Mouse (Mus musculus): ENCODE results near the gene Map3k5. TPM values are rescaled to one million over a fixed set of nuclear protein-coding genes. Genes with fewer than 3 reads are reported as not detected.

The Map3k5 gene
- polyA plus RNA-seq, 1 experiment from 2014 or later, result 1.4 TPM

DNA sequence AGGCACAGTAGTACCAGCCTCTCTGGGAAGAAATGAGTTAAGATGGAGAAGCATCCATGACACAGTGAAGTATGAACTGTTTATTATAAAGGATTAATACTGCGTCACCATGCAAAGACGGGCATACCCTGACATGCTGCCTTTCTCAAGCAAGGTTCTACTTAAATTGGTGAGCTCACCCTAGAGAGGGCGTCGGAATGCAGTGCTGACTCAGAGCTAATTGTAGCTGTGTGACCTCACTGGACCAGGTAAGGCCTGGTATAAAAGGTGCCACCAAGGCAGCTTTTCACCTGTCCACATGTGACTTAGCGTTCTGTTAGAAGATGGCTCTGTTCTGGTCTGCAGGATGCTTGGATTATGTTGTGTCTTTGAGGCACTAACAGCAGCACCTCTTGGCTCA, 225.0 kb downstream of the Map3k5 start:
- Histone ChIP-seq H3K27ac (ENCODE audit: low read depth, low read length) (no peak overlapping the region), H3K4me2 (ENCODE audit: low read depth) (no peak overlapping the region), H3K27me3 (ENCODE audit: control insufficient read depth, insufficient read depth, low read length) (no peaks in the 10 kb centered on the region), H3K36me3 (ENCODE audit: control insufficient read depth, insufficient read depth, low read length) (no peaks in the 10 kb centered on the region), H3K9ac (ENCODE audit: low read length) (no peak overlapping the region), H3K4me1 (ENCODE audit: control insufficient read depth, insufficient read depth, low read length) (no peaks in the 10 kb centered on the region), H3K4me3 (ENCODE audit: low read depth, low read length) (no peak overlapping the region), H3K9me3 (ENCODE audit: control insufficient read depth, low read length) (no peaks in the 10 kb centered on the region)
- no peak for ATAC-seq (ENCODE audit: insufficient read depth, low FRiP score, low TSS enrichment)
- DNase-seq (ENCODE audit: low spot score), result no peak
- WGBS, result 93% methylated on average over 5 of the region's 5 CpGs

DNA sequence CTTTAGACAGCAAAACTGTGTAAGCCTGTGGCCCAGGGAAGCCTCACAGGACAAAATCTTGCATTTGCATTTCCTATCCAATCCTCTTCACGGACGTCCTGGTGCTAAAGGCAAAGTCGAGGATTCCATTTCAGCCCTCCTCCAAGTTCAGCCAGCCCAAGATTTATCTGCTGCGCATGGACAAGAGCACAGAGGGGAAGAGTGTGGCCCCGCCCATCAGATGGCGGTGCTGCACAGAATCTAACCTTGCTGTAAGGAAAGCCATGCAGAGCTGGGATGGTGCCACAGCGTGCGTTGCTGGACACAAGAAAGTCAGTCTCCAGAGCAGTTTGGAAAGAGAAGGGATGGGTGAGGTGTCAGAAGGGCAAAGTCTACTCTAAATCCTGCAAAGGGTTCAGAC, 226.6 kb downstream of the Map3k5 start:
- no peak overlapping the region for H3K4me2 ChIP-seq (ENCODE audit: low read depth)
- 58% methylated on average over 8 of the region's 8 CpGs for WGBS
- H3K27ac ChIP-seq (ENCODE audit: low read depth, low read length), result no peak overlapping the region
- no peak overlapping the region for H3K9ac ChIP-seq (ENCODE audit: low read length)
- no peaks in the 10 kb centered on the region for H3K36me3 ChIP-seq (ENCODE audit: control insufficient read depth, insufficient read depth, low read length)
- no peaks in the 10 kb centered on the region for H3K27me3 ChIP-seq (ENCODE audit: control insufficient read depth, insufficient read depth, low read length)
- H3K4me1 ChIP-seq (ENCODE audit: control insufficient read depth, insufficient read depth, low read length), result no peaks in the 10 kb centered on the region
- no peak for ATAC-seq (ENCODE audit: insufficient read depth, low FRiP score, low TSS enrichment)
- no peak overlapping the region for H3K4me3 ChIP-seq (ENCODE audit: low read depth, low read length)
- no peak for DNase-seq (ENCODE audit: low spot score)
- no peaks in the 10 kb centered on the region for H3K9me3 ChIP-seq (ENCODE audit: control insufficient read depth, low read length)

DNA sequence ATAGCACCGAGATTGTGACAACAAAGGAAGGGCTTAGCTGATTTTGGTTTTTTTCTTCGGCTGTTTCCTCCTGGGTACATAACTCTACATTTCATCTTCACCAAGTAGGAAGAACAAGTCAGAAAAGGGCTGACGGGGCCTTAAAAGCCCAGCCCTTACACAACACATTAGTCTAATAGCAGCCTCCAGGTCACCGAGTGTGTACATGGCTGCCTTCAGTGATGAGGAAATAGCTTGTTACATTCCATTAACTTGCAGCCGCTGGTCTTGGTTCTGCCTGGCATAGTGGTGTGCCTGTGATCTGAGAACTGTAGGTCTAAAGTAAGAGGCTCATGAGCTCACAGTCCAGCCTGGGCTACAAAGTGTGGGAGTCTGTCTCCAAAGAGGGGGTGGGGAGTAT, 230.5 kb downstream of the Map3k5 start:
- WGBS, result 91% methylated on average over 5 of the region's 5 CpGs
- DNase-seq (ENCODE audit: low spot score), result no peak
- no peak for ATAC-seq (ENCODE audit: insufficient read depth, low FRiP score, low TSS enrichment)
- Histone ChIP-seq H3K4me3 (ENCODE audit: low read depth, low read length) (no peak overlapping the region), H3K36me3 (ENCODE audit: control insufficient read depth, insufficient read depth, low read length) (no peaks in the 10 kb centered on the region), H3K4me2 (ENCODE audit: low read depth) (no peak overlapping the region), H3K9ac (ENCODE audit: low read length) (no peak overlapping the region), H3K27me3 (ENCODE audit: control insufficient read depth, insufficient read depth, low read length) (no peaks in the 10 kb centered on the region), H3K4me1 (ENCODE audit: control insufficient read depth, insufficient read depth, low read length) (no peaks in the 10 kb centered on the region), H3K9me3 (ENCODE audit: control insufficient read depth, low read length) (no peaks in the 10 kb centered on the region), H3K27ac (ENCODE audit: low read depth, low read length) (no peak overlapping the region)

DNA sequence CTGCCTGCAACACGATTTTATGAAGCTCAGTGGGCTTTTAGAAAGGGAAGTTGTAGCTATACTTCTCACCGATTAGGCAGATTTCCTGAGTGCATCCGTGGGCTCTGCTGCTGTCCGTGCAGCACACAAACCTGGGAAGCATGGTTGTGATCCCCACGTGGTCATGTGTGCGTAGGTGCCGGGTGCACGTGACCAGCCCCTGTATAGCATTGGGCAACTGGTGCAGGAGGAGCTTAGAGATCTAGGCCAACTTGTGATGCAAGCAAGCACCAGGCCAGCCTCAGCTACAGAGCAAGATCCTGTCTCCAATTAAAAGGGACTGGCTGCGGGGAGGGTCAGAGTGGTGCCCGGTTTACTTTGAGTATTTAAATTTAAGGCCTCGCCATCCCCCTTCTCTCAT, 232.5 kb downstream of the Map3k5 start:
- Histone ChIP-seq H3K27me3 (ENCODE audit: control insufficient read depth, insufficient read depth, low read length) (no peaks in the 10 kb centered on the region), H3K9me3 (ENCODE audit: control insufficient read depth, low read length) (no peaks in the 10 kb centered on the region), H3K4me2 (ENCODE audit: low read depth) (no peak overlapping the region), H3K36me3 (ENCODE audit: control insufficient read depth, insufficient read depth, low read length) (no peaks in the 10 kb centered on the region), H3K27ac (ENCODE audit: low read depth, low read length) (no peak overlapping the region), H3K4me3 (ENCODE audit: low read depth, low read length) (no peak overlapping the region), H3K4me1 (ENCODE audit: control insufficient read depth, insufficient read depth, low read length) (peaks cover 12% of the 10 kb centered on the region), H3K9ac (ENCODE audit: low read length) (no peak overlapping the region)
- DNase-seq (ENCODE audit: low spot score) (no peak), ATAC-seq (ENCODE audit: insufficient read depth, low FRiP score, low TSS enrichment) (no peak)
- 81% methylated on average over 11 of the region's 11 CpGs for WGBS

DNA sequence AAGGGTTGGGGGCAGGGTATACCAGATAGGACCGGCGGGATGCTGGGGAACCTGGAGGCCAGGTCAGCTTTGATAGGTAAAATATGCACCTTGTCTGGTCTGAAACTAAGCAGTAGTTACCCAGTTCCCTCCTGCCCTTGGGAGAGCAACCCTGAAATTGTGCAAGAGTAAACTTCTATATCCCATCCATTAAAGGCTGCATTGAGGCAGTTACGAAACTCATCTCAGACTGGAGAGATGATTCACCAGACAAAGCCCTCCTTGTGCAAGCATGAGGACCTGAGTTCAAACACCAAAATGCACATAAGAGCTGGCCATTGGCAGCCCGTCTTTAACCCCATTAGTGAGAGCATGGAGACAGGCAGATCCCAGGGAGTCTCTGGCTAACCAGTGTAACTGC, 233.2 kb downstream of the Map3k5 start:
- H3K4me2 ChIP-seq (ENCODE audit: low read depth), result no peak overlapping the region
- no peaks in the 10 kb centered on the region for H3K36me3 ChIP-seq (ENCODE audit: control insufficient read depth, insufficient read depth, low read length)
- 92% methylated on average over 4 of the region's 4 CpGs for WGBS
- no peak overlapping the region for H3K4me3 ChIP-seq (ENCODE audit: low read depth, low read length)
- peaks cover 12% of the 10 kb centered on the region for H3K4me1 ChIP-seq (ENCODE audit: control insufficient read depth, insufficient read depth, low read length)
- no peak overlapping the region for H3K9ac ChIP-seq (ENCODE audit: low read length)
- no peaks in the 10 kb centered on the region for H3K9me3 ChIP-seq (ENCODE audit: control insufficient read depth, low read length)
- H3K27me3 ChIP-seq (ENCODE audit: control insufficient read depth, insufficient read depth, low read length), result no peaks in the 10 kb centered on the region
- DNase-seq (ENCODE audit: low spot score), result no peak
- ATAC-seq (ENCODE audit: insufficient read depth, low FRiP score, low TSS enrichment), result no peak
- H3K27ac ChIP-seq (ENCODE audit: low read depth, low read length), result no peak overlapping the region

DNA sequence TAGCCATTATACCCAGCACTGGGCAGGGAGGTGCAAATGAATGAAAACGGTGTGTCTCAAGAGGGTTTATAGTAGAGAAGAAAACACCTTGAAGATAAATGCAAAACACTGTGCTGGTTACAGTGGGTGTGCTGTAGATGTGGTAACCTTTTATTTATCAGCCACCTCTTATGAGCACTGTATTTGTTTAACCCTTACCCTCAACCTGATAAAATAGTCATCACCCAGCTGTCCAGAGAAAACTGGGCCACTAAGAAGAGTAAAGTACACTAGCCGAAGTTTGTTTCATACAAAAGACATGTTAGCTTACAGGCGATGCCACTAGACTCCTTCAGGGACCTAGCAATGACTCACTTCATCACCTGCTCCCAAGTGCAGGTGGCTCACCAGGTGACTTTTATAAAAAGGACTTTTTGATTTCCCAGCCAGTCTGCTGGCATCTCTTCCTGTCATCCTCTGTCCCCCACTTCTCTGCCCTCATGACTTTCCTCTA, 235.0 kb downstream of the Map3k5 start:
- Histone ChIP-seq H3K27ac (ENCODE audit: low read depth, low read length) (no peak overlapping the region), H3K9ac (ENCODE audit: low read length) (no peak overlapping the region), H3K4me1 (ENCODE audit: control insufficient read depth, insufficient read depth, low read length) (peaks cover 12% of the 10 kb centered on the region), H3K27me3 (ENCODE audit: control insufficient read depth, insufficient read depth, low read length) (no peaks in the 10 kb centered on the region), H3K36me3 (ENCODE audit: control insufficient read depth, insufficient read depth, low read length) (no peaks in the 10 kb centered on the region), H3K9me3 (ENCODE audit: control insufficient read depth, low read length) (no peaks in the 10 kb centered on the region), H3K4me2 (ENCODE audit: low read depth) (no peak overlapping the region), H3K4me3 (ENCODE audit: low read depth, low read length) (no peak overlapping the region)
- no peak for ATAC-seq (ENCODE audit: insufficient read depth, low FRiP score, low TSS enrichment)
- 89% methylated on average over 3 of the region's 3 CpGs for WGBS
- no peak for DNase-seq (ENCODE audit: low spot score)

DNA sequence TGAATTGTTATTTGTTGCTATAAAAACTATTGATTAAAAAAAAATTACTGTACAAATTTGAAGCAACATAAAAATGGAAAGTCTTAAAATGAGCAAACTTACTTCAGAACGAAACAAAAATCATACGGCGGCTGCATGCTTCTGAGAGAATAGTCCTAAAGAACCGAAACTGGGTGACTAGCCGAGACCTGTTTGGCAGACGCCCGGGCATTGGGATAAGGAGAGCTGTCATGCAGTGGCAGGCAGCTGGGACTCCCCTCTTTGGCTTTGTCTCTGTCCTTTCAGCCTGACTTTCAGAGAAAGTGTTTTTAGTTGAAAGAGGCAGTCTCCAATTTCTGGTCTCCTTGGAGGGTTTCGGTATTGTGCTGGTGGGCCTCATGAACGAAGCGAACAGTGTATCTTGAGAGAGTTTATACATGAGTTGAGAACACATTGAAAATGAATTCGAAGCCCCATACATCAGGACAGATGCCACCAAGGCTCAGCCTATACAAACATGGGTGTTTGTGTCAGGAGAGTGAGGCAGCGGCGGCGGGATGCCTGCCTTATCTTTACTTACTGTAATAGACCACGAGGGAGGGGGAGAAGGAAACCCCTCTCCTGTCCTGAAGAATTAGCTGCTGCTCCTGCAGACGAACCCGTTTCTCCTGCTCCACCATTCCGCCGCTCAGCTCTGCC, 235.8 kb downstream of the Map3k5 start:
- H3K4me3 ChIP-seq (ENCODE audit: low read depth, low read length), result peak overlapping the region; percentile 6; the same call in 1 of the 2 replicates
- no peaks in the 10 kb centered on the region for H3K9me3 ChIP-seq (ENCODE audit: control insufficient read depth, low read length)
- H3K36me3 ChIP-seq (ENCODE audit: control insufficient read depth, insufficient read depth, low read length), result no peaks in the 10 kb centered on the region
- no peak overlapping the region for H3K27ac ChIP-seq (ENCODE audit: low read depth, low read length)
- peak overlapping the region; percentile 42 for H3K4me2 ChIP-seq (ENCODE audit: low read depth)
- peaks cover 12% of the 10 kb centered on the region for H3K4me1 ChIP-seq (ENCODE audit: control insufficient read depth, insufficient read depth, low read length)
- 29% methylated on average over 19 of the region's 19 CpGs for WGBS
- H3K27me3 ChIP-seq (ENCODE audit: control insufficient read depth, insufficient read depth, low read length), result no peaks in the 10 kb centered on the region
- no peak for ATAC-seq (ENCODE audit: insufficient read depth, low FRiP score, low TSS enrichment)
- no peak for DNase-seq (ENCODE audit: low spot score)
- H3K9ac ChIP-seq (ENCODE audit: low read length), result peak overlapping the region; percentile 37

DNA sequence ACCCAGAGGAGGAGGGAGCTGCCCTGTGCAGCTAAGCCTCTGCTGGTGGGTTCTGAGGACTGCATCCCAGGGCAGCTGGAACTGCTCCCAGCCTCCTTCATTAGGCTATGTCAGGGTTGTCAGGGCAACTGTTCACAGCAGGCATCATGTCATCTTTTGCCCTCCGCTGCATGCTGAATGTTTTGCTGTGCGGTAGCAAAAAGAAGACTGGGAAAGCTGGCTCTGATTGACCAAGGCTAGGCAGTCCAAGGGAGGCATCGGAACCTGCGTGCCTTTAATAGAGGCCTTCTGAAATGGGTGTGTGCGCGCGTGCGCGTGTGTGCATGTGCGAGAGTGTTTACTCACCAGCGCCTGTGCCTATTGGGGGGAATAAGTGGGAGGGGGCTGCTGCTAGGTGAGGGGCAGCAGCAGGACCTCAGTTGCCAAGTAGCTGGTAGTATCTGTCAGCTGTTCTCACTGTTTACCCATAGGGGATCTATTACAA, 236.4 kb downstream of the Map3k5 start:
- Histone ChIP-seq H3K9me3 (ENCODE audit: control insufficient read depth, low read length) (no peaks in the 10 kb centered on the region), H3K27me3 (ENCODE audit: control insufficient read depth, insufficient read depth, low read length) (no peaks in the 10 kb centered on the region), H3K4me2 (ENCODE audit: low read depth) (peak overlapping the region; percentile 42), H3K9ac (ENCODE audit: low read length) (peak overlapping the region; percentile 37; the same call in 1 of the 2 replicates), H3K27ac (ENCODE audit: low read depth, low read length) (no peak overlapping the region), H3K4me3 (ENCODE audit: low read depth, low read length) (0 out of 2 replicates have a peak overlapping the region, but pooled peaks have one; percentile 6), H3K36me3 (ENCODE audit: control insufficient read depth, insufficient read depth, low read length) (no peaks in the 10 kb centered on the region), H3K4me1 (ENCODE audit: control insufficient read depth, insufficient read depth, low read length) (peaks cover 12% of the 10 kb centered on the region)
- DNase-seq (ENCODE audit: low spot score) (peak; percentile 87), ATAC-seq (ENCODE audit: insufficient read depth, low FRiP score, low TSS enrichment) (peak; percentile 96)
- 41% methylated on average over 11 of the region's 11 CpGs for WGBS

DNA sequence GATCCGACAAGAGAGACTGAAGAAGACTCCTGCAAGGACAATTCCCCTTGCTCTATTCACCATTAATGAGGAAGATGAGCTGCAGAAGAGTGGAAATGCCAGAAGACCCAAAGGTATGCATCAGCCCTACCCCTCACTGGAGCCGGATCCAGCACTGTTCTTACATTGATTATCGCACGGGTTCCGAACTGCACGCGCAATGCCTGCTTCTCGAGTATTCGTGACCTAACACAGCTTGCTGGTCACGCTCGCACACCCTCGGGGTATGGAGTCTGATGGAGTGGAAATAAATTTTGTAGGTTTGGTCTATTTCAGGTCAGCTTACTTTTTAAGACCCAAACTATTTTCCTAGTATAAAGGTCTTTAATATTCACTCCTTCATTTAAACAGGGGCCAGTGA, 236.9 kb downstream of the Map3k5 start:
- 70% methylated on average over 12 of the region's 12 CpGs for WGBS
- no peaks in the 10 kb centered on the region for H3K27me3 ChIP-seq (ENCODE audit: control insufficient read depth, insufficient read depth, low read length)
- no peak overlapping the region for H3K27ac ChIP-seq (ENCODE audit: low read depth, low read length)
- H3K4me1 ChIP-seq (ENCODE audit: control insufficient read depth, insufficient read depth, low read length), result peaks cover 12% of the 10 kb centered on the region
- no peak for DNase-seq (ENCODE audit: low spot score)
- H3K9ac ChIP-seq (ENCODE audit: low read length), result no peak overlapping the region
- peak overlapping the region; percentile 42 for H3K4me2 ChIP-seq (ENCODE audit: low read depth)
- peak; percentile 31; the same call in 1 of the 2 replicates for ATAC-seq (ENCODE audit: insufficient read depth, low FRiP score, low TSS enrichment)
- H3K4me3 ChIP-seq (ENCODE audit: low read depth, low read length), result no peak overlapping the region
- H3K36me3 ChIP-seq (ENCODE audit: control insufficient read depth, insufficient read depth, low read length), result no peaks in the 10 kb centered on the region
- no peaks in the 10 kb centered on the region for H3K9me3 ChIP-seq (ENCODE audit: control insufficient read depth, low read length)

All from neural tube, embryonic 11.5 days (tissue).